Mouse (Mus musculus): ENCODE results near the gene Cd37.
A peak's percentile ranks its signal among the peaks of the same experiment; 100 is the strongest.
"Not testable (repeated sequence)": the region's sequence is repeated elsewhere in the genome, so short reads cannot be mapped to it uniquely, and the experiment has no call there.

Gene Cd37

GRCm38 (mm10) chr7:45238723-45239496 lies at the start of gene Cd37:
Gene Cd37, minus strand, starts transcription at chr7:45239115.
- no peak for DNase-seq (ENCODE audit: low spot score)

GRCm38 (mm10) chr7:45286486-45286885 lies 47.6 kb upstream of the Cd37 start:
- no peak for DNase-seq (ENCODE audit: low spot score)

- peak; percentile 32 for DNase-seq (ENCODE audit: low spot score)
Observed at GRCm38 (mm10) chr7:45277136-45277760, 38.3 kb upstream of the Cd37 start, which contains the start of gene Slc6a21. Gene Slc6a21, plus strand, starts transcription at chr7:45277513.

GRCm38 (mm10) chr7:45273672-45274071 lies 34.8 kb upstream of the Cd37 start:
- DNase-seq (ENCODE audit: low spot score), result no peak

GRCm38 (mm10) chr7:45272786-45273412 lies 34.0 kb upstream of the Cd37 start:
- DNase-seq (ENCODE audit: low spot score), result peak; percentile 7

GRCm38 (mm10) chr7:45265518-45265917 lies 26.6 kb upstream of the Cd37 start:
- no peak for DNase-seq (ENCODE audit: low spot score)

- DNase-seq (ENCODE audit: low spot score), result no peak
Observed at GRCm38 (mm10) chr7:45264348-45264747, 25.4 kb upstream of the Cd37 start.

- DNase-seq (ENCODE audit: low spot score), result no peak
Observed at GRCm38 (mm10) chr7:45263006-45263607, 24.2 kb upstream of the Cd37 start.

- DNase-seq (ENCODE audit: low spot score), result no peak
Observed at GRCm38 (mm10) chr7:45262266-45262665, 23.4 kb upstream of the Cd37 start.

GRCm38 (mm10) chr7:45259281-45259680 lies 20.4 kb upstream of the Cd37 start:
- DNase-seq (ENCODE audit: low spot score), result no peak

GRCm38 (mm10) chr7:45257063-45257840 lies 18.3 kb upstream of the Cd37 start:
- no peak for DNase-seq (ENCODE audit: low spot score)

- DNase-seq (ENCODE audit: low spot score), result not testable (repeated sequence)
Observed at GRCm38 (mm10) chr7:45255822-45256221, 16.9 kb upstream of the Cd37 start.

- DNase-seq (ENCODE audit: low spot score), result no peak
Observed at GRCm38 (mm10) chr7:45253806-45254205, 14.9 kb upstream of the Cd37 start.

- DNase-seq (ENCODE audit: low spot score), result no peak
Observed at GRCm38 (mm10) chr7:45247666-45248065, 8.8 kb upstream of the Cd37 start.

GRCm38 (mm10) chr7:45241389-45241749 lies 2.5 kb upstream of the Cd37 start:
- no peak for DNase-seq (ENCODE audit: low spot score)

- DNase-seq (ENCODE audit: low spot score), result no peak
Observed at GRCm38 (mm10) chr7:45240633-45241388, 1.9 kb upstream of the Cd37 start, which contains the start of gene Slc6a16. Gene Slc6a16, plus strand, starts transcription at chr7:45241085.

GRCm38 (mm10) chr7:45240109-45240508 lies 1.2 kb upstream of the Cd37 start:
- no peak for DNase-seq (ENCODE audit: low spot score)

- DNase-seq (ENCODE audit: low spot score), result no peak
Observed at GRCm38 (mm10) chr7:45237747-45238699, 892 bp downstream of the Cd37 start.

- peak; percentile 28 for DNase-seq (ENCODE audit: low spot score)
Observed at GRCm38 (mm10) chr7:45235656-45236180, 3.2 kb downstream of the Cd37 start.
